Mouse (Mus musculus) adrenal gland, adult 10 weeks (tissue): ENCODE measurements around the gene Ugt8a. TPM values are rescaled to one million over a fixed set of nuclear protein-coding genes. Genes with fewer than 3 reads are reported as not detected.

Source experiments
- polyA plus RNA-seq: library from polyadenylated mRNA; stranded (reverse); fragments of 350-450 nt; fragmentation: Illumina TruSeq; extraction: RNeasy Lipid Tissue Mini Kit (QIAGEN cat#74804); gene quantifications from one replicate; pipeline ENCODE4 v1.2.3, GENCODE M21; 2014; ENCODE audit warnings: low read depth, low replicate concordance

The Ugt8a gene
- not detected for polyA plus RNA-seq

GRCm38 (mm10) chr3:125938092-125938755, at the start of gene Ugt8a:
Gene Ugt8a, minus strand, starts transcription at chr3:125938619.

